Mouse (Mus musculus) 3134 (cell line): Measurements from ENCODE around the gene Man1a.

Experiments used
- DNase-seq: peaks from one replicate; pipeline ENCODE4 v3.0.0-alpha.2; 2011; ENCODE audit warnings: low spot score; ENCODE audit not compliant: insufficient read length; ENCODE audit errors: extremely low read depth

The Man1a gene

GRCm38 (mm10) chr10:54062835-54063234 lies 13.6 kb downstream of the Man1a start:
- DNase-seq: no peak

GRCm38 (mm10) chr10:54061159-54061558 lies 15.2 kb downstream of the Man1a start:
- DNase-seq: no peak

GRCm38 (mm10) chr10:54060587-54060986 lies 15.8 kb downstream of the Man1a start:
- no peak for DNase-seq

GRCm38 (mm10) chr10:54059679-54060249 lies 16.6 kb downstream of the Man1a start:
- DNase-seq: no peak

GRCm38 (mm10) chr10:54059092-54059496 lies 17.3 kb downstream of the Man1a start:
- no peak for DNase-seq

GRCm38 (mm10) chr10:54058657-54059056 lies 17.8 kb downstream of the Man1a start:
- no peak for DNase-seq

- DNase-seq: no peak
These were observed 22.2 kb downstream of the Man1a start for GRCm38 (mm10) chr10:54054188-54054587.

GRCm38 (mm10) chr10:54047885-54048284 lies 28.5 kb downstream of the Man1a start:
- DNase-seq: no peak

- DNase-seq: no peak
These were observed 33.1 kb downstream of the Man1a start for GRCm38 (mm10) chr10:54043358-54043757.

GRCm38 (mm10) chr10:54042212-54042840 lies 34.1 kb downstream of the Man1a start:
- no peak for DNase-seq

GRCm38 (mm10) chr10:54040261-54041165 lies 35.9 kb downstream of the Man1a start:
- no peak for DNase-seq

GRCm38 (mm10) chr10:54039754-54040153 lies 36.7 kb downstream of the Man1a start:
- no peak for DNase-seq

GRCm38 (mm10) chr10:54038734-54039133 lies 37.7 kb downstream of the Man1a start:
- no peak for DNase-seq

- DNase-seq: no peak
These were observed 38.2 kb downstream of the Man1a start for GRCm38 (mm10) chr10:54038180-54038579.

- no peak for DNase-seq
These were observed 38.9 kb downstream of the Man1a start for GRCm38 (mm10) chr10:54037348-54038010.

- no peak for DNase-seq
These were observed 40.8 kb downstream of the Man1a start for GRCm38 (mm10) chr10:54035586-54035985.

- no peak for DNase-seq
These were observed 41.6 kb downstream of the Man1a start for GRCm38 (mm10) chr10:54034779-54035178.

GRCm38 (mm10) chr10:54032316-54033092 lies 43.9 kb downstream of the Man1a start:
- DNase-seq: no peak

- DNase-seq: no peak
These were observed 47.5 kb downstream of the Man1a start for GRCm38 (mm10) chr10:54028866-54029265.

- no peak for DNase-seq
These were observed 49.5 kb downstream of the Man1a start for GRCm38 (mm10) chr10:54026738-54027427.
